Mouse (Mus musculus): ENCODE data around the gene Strada. TPM values are rescaled to one million over a fixed set of nuclear protein-coding genes. Genes with fewer than 3 reads are reported as not detected.

Gene Strada
- polyA plus RNA-seq, 1 experiment from 2014 or later, result 40.6 TPM

DNA sequence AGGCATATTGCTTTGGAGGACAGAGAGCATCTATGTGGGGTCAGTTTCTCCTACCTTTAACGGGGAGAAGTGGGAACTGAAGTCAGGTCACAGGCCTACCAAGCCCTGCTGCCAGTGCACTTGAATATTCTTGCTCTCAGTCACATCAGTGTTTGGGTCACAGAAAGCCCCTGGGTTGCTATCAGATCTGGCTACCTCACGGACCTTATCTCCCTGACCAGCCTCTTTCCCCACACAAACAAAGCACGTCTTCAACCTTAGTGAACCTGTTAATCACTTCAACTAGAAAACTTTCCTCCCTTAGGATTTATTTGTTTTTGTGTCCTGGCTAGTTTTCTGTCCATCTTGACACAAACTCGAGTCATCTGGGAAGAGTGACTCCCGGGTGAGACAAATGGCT, 25.6 kb downstream of the Strada start:
- DNase-seq (ENCODE audit: low spot score), result no peak
- no peaks in the 10 kb centered on the region for H3K9me3 ChIP-seq (ENCODE audit: control insufficient read depth, low read length)
- no peaks in the 10 kb centered on the region for H3K27me3 ChIP-seq (ENCODE audit: control insufficient read depth, insufficient read depth, low read length)
- 88% methylated on average over 5 of the region's 5 CpGs for WGBS
- ATAC-seq (ENCODE audit: insufficient read depth, low FRiP score, low TSS enrichment), result no peak
- H3K9ac ChIP-seq (ENCODE audit: low read length), result no peak overlapping the region
- H3K4me3 ChIP-seq (ENCODE audit: low read depth, low read length), result no peak overlapping the region
- no peak overlapping the region for H3K27ac ChIP-seq (ENCODE audit: low read depth, low read length)
- H3K4me1 ChIP-seq (ENCODE audit: control insufficient read depth, insufficient read depth, low read length), result no peaks in the 10 kb centered on the region
- H3K4me2 ChIP-seq (ENCODE audit: low read depth), result no peak overlapping the region
- 0 out of 2 replicates have a peak, but pooled peaks cover 2% of the 10 kb centered on the region for H3K36me3 ChIP-seq (ENCODE audit: control insufficient read depth, insufficient read depth, low read length)

DNA sequence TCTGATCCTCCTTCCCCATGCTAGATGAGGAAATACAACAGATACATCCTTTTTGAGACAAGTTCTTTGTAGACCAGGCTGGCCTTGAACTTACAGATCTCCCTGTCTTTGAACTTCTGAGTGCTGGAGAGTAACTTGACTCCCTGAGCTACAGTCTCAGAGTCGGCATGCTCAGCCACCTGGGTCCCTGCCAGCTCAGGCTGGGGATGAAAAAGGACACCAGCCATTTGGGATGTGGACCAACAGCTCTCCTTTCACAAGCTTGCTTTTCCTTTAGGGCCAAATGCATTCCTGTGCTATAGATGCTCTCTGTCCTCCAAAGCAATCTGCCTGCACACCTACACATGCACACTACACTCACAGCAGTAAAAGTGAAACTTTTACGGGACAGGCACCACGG, 26.9 kb downstream of the Strada start:
- 62% methylated on average over 3 of the region's 3 CpGs for WGBS
- ATAC-seq (ENCODE audit: insufficient read depth, low FRiP score, low TSS enrichment), result no peak
- DNase-seq (ENCODE audit: low spot score), result no peak
- Histone ChIP-seq H3K4me3 (ENCODE audit: low read depth, low read length) (no peak overlapping the region), H3K27ac (ENCODE audit: low read depth, low read length) (no peak overlapping the region), H3K9me3 (ENCODE audit: control insufficient read depth, low read length) (no peaks in the 10 kb centered on the region), H3K4me2 (ENCODE audit: low read depth) (no peak overlapping the region), H3K27me3 (ENCODE audit: control insufficient read depth, insufficient read depth, low read length) (no peaks in the 10 kb centered on the region), H3K9ac (ENCODE audit: low read length) (no peak overlapping the region), H3K36me3 (ENCODE audit: control insufficient read depth, insufficient read depth, low read length) (0 out of 2 replicates have a peak, but pooled peaks cover 2% of the 10 kb centered on the region), H3K4me1 (ENCODE audit: control insufficient read depth, insufficient read depth, low read length) (no peaks in the 10 kb centered on the region)

DNA sequence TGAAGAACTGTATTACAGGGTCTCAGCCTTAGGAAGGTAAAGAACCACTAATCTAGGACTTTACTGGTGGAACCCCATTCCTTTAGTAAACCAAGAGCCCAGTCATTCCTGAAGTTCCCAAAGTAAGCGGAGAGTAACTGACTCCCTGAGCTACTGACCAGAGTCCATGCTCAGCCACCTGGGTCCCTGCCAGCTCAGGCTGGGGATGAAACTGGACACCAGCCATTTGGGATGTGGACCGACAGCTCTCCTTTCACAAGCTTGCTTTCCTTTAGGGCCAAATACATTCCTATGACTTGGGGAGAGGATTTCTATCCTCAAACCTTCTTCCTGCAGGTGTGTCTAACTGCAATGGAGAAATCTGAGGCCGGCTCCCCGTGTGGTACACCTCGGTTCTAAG, 27.6 kb downstream of the Strada start:
- 0 out of 2 replicates have a peak, but pooled peaks cover 2% of the 10 kb centered on the region for H3K36me3 ChIP-seq (ENCODE audit: control insufficient read depth, insufficient read depth, low read length)
- ATAC-seq (ENCODE audit: insufficient read depth, low FRiP score, low TSS enrichment), result no peak
- no peak overlapping the region for H3K4me2 ChIP-seq (ENCODE audit: low read depth)
- no peak overlapping the region for H3K4me3 ChIP-seq (ENCODE audit: low read depth, low read length)
- no peak for DNase-seq (ENCODE audit: low spot score)
- no peak overlapping the region for H3K27ac ChIP-seq (ENCODE audit: low read depth, low read length)
- no peaks in the 10 kb centered on the region for H3K27me3 ChIP-seq (ENCODE audit: control insufficient read depth, insufficient read depth, low read length)
- H3K4me1 ChIP-seq (ENCODE audit: control insufficient read depth, insufficient read depth, low read length), result no peaks in the 10 kb centered on the region
- no peaks in the 10 kb centered on the region for H3K9me3 ChIP-seq (ENCODE audit: control insufficient read depth, low read length)
- WGBS, result 83% methylated on average over 5 of the region's 5 CpGs
- H3K9ac ChIP-seq (ENCODE audit: low read length), result no peak overlapping the region

DNA sequence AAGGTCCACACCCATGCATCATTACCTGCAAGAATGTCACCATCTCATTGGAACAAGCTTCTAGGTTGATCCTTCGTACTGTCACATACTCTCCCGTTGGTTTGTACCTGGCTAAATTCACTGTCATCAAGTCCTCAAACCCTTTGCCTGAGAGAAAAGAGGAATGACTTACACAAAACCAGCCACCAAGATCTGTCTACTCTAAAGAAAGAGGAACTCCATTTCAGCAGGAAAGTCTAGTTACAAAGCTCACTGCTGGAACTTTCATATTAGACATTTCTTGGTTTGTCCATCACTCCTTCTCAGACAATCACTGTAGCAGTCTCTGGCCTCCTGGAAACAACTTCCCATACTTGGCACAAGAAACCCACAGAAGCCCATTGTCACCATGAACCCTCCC, 28.7 kb downstream of the Strada start:
- no peak overlapping the region for H3K4me2 ChIP-seq (ENCODE audit: low read depth)
- H3K4me3 ChIP-seq (ENCODE audit: low read depth, low read length), result no peak overlapping the region
- H3K9me3 ChIP-seq (ENCODE audit: control insufficient read depth, low read length), result no peaks in the 10 kb centered on the region
- 0 out of 2 replicates have a peak, but pooled peaks cover 2% of the 10 kb centered on the region for H3K36me3 ChIP-seq (ENCODE audit: control insufficient read depth, insufficient read depth, low read length)
- ATAC-seq (ENCODE audit: insufficient read depth, low FRiP score, low TSS enrichment) (no peak), DNase-seq (ENCODE audit: low spot score) (no peak)
- no peak overlapping the region for H3K9ac ChIP-seq (ENCODE audit: low read length)
- H3K4me1 ChIP-seq (ENCODE audit: control insufficient read depth, insufficient read depth, low read length), result no peaks in the 10 kb centered on the region
- 98% methylated on average over 2 of the region's 2 CpGs for WGBS
- H3K27me3 ChIP-seq (ENCODE audit: control insufficient read depth, insufficient read depth, low read length), result no peaks in the 10 kb centered on the region
- H3K27ac ChIP-seq (ENCODE audit: low read depth, low read length), result no peak overlapping the region

DNA sequence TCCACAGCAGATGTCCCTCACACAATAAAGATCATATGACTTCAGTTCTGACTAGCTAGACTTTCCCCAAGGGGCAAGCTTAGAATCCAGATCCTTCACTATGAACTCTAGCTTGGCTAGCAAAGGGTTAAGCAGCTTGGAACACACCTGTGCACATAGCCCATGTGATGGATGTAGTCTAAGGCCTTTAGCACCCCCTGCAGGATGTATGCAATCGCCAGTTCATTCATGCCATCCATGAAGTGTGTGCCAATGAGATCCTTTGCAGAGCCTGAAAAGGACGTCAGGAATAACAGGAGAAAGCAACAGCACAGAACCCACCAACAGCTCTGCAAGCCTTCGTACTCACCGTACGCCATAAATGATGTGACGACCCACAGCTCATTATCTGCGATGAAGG, 31.2 kb downstream of the Strada start:
- Histone ChIP-seq H3K4me2 (ENCODE audit: low read depth) (no peak overlapping the region), H3K4me1 (ENCODE audit: control insufficient read depth, insufficient read depth, low read length) (no peaks in the 10 kb centered on the region), H3K36me3 (ENCODE audit: control insufficient read depth, insufficient read depth, low read length) (peaks cover 4% of the 10 kb centered on the region; the same call in 1 of the 2 replicates), H3K9ac (ENCODE audit: low read length) (no peak overlapping the region), H3K4me3 (ENCODE audit: low read depth, low read length) (no peak overlapping the region), H3K27me3 (ENCODE audit: control insufficient read depth, insufficient read depth, low read length) (no peaks in the 10 kb centered on the region), H3K9me3 (ENCODE audit: control insufficient read depth, low read length) (no peaks in the 10 kb centered on the region), H3K27ac (ENCODE audit: low read depth, low read length) (no peak overlapping the region)
- no peak for DNase-seq (ENCODE audit: low spot score)
- no peak for ATAC-seq (ENCODE audit: insufficient read depth, low FRiP score, low TSS enrichment)
- WGBS, result 84% methylated on average over 7 of the region's 7 CpGs

DNA sequence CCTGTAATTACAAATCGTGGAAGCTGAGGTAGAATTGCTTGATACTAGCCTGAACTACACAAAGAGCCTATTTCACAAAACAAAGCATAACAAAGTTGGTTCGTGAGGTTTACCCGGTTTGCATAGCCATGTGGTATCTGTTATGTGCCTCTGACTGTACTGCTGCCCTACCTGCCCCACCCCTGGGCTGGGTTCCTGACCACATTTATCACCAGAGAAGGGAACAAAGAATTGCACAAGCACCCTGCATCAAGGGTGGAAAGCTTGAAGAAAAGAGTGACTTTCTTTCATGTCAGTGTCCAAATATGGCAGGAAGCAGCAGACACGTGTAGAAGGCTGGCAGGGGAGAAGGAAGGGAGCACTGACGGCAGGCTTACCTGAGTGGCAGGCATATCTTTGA, 34.5 kb downstream of the Strada start:
- Histone ChIP-seq H3K9me3 (ENCODE audit: control insufficient read depth, low read length) (no peaks in the 10 kb centered on the region), H3K4me1 (ENCODE audit: control insufficient read depth, insufficient read depth, low read length) (no peaks in the 10 kb centered on the region), H3K36me3 (ENCODE audit: control insufficient read depth, insufficient read depth, low read length) (peaks cover 4% of the 10 kb centered on the region; the same call in 1 of the 2 replicates), H3K27ac (ENCODE audit: low read depth, low read length) (no peak overlapping the region), H3K4me3 (ENCODE audit: low read depth, low read length) (no peak overlapping the region), H3K9ac (ENCODE audit: low read length) (no peak overlapping the region), H3K4me2 (ENCODE audit: low read depth) (no peak overlapping the region), H3K27me3 (ENCODE audit: control insufficient read depth, insufficient read depth, low read length) (no peaks in the 10 kb centered on the region)
- ATAC-seq (ENCODE audit: insufficient read depth, low FRiP score, low TSS enrichment) (no peak), DNase-seq (ENCODE audit: low spot score) (no peak)
- WGBS, result 90% methylated on average over 5 of the region's 5 CpGs

DNA sequence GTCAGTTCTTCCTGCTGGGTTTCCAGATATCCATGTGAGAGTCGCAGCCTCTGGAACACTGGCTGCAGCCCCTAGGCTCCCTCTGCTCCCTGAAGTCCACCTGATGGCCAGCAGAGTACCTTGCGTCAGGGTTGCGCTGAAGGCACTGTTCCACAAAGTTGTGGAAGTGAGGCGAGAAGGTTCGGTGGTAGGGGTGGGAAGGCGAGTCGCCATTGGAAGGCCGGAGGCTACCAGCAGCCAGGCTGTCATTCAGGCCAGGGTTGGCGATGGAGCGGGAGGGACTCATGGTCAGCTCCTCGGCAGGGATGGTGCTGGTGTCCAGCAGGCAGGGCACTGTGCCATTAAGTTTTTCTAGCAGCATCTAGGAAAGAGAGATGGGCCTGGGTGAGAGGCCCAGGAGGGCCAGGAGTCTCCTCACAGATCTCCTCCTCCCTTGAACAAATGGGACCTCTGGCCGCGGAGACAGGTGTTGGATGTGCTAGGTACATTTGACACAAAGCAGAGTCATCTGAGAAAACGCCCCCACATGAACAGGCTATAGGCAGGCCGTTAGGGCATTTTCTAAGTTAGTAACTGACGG, 37.3 kb downstream of the Strada start:
- peaks cover 9% of the 10 kb centered on the region for H3K4me1 ChIP-seq (ENCODE audit: control insufficient read depth, insufficient read depth, low read length)
- H3K4me2 ChIP-seq (ENCODE audit: low read depth), result no peak overlapping the region
- no peak overlapping the region for H3K4me3 ChIP-seq (ENCODE audit: low read depth, low read length)

DNA sequence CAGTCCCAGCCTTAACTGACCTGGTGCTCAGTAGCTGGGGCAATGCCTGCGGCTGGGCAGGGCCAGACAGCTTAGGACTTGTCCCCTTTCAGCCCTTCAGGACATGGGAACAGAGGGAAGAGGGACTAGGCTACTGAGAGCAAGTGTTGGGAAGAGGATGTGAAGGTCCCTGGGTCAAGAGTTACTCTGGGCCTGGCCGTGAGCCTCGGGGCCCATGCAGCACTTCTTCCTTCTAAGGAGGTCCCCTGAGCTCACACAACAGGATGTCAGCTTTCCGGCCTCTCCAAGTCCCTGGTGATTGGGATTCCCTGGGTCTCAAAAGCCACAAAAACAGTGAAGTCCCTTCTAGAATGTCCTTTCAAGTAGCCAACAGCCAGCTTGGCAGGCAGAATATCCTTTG, 38.4 kb downstream of the Strada start:
- ATAC-seq (ENCODE audit: insufficient read depth, low FRiP score, low TSS enrichment) (no peak), DNase-seq (ENCODE audit: low spot score) (no peak)
- peaks cover 16% of the 10 kb centered on the region for H3K4me1 ChIP-seq (ENCODE audit: control insufficient read depth, insufficient read depth, low read length)
- no peak overlapping the region for H3K9ac ChIP-seq (ENCODE audit: low read length)
- no peaks in the 10 kb centered on the region for H3K9me3 ChIP-seq (ENCODE audit: control insufficient read depth, low read length)
- H3K27ac ChIP-seq (ENCODE audit: low read depth, low read length), result no peak overlapping the region
- H3K4me2 ChIP-seq (ENCODE audit: low read depth), result no peak overlapping the region
- peaks cover 4% of the 10 kb centered on the region; the same call in 1 of the 2 replicates for H3K36me3 ChIP-seq (ENCODE audit: control insufficient read depth, insufficient read depth, low read length)
- 87% methylated on average over 4 of the region's 4 CpGs for WGBS
- no peaks in the 10 kb centered on the region for H3K27me3 ChIP-seq (ENCODE audit: control insufficient read depth, insufficient read depth, low read length)
- H3K4me3 ChIP-seq (ENCODE audit: low read depth, low read length), result no peak overlapping the region

More for the DNA sequence above, 37.3 kb downstream of the Strada start:
- WGBS, result 90% methylated on average over 16 of the region's 16 CpGs
- Histone ChIP-seq H3K9ac (ENCODE audit: low read length) (no peak overlapping the region), H3K9me3 (ENCODE audit: control insufficient read depth, low read length) (no peaks in the 10 kb centered on the region), H3K36me3 (ENCODE audit: control insufficient read depth, insufficient read depth, low read length) (peaks cover 4% of the 10 kb centered on the region; the same call in 1 of the 2 replicates), H3K27me3 (ENCODE audit: control insufficient read depth, insufficient read depth, low read length) (no peaks in the 10 kb centered on the region), H3K27ac (ENCODE audit: low read depth, low read length) (no peak overlapping the region)
- DNase-seq (ENCODE audit: low spot score), result no peak
- ATAC-seq (ENCODE audit: insufficient read depth, low FRiP score, low TSS enrichment), result no peak

DNA sequence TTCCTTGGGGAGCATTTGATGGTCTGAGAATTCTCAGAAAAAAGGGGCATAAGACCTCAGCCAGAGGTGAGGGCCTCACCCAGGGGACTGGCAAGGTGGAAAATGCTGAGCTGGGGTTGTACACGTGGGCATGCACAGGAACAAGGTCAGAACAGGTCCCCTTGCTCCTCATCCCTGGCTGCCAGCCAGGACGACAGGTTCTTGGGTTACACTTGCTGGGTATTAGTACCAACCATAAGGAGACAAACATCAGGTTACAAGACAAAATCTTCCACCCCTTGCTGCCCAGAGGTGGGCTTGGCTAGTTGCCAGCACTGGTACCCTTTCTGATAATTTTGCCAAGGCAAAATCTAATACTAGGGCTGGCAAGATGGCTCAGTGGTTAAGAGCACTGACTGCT, 39.7 kb downstream of the Strada start:
- no peak overlapping the region for H3K9ac ChIP-seq (ENCODE audit: low read length)
- WGBS, result 76% methylated on average over 2 of the region's 2 CpGs
- no peak overlapping the region for H3K4me2 ChIP-seq (ENCODE audit: low read depth)
- ATAC-seq (ENCODE audit: insufficient read depth, low FRiP score, low TSS enrichment) (no peak), DNase-seq (ENCODE audit: low spot score) (no peak)
- no peak overlapping the region for H3K4me3 ChIP-seq (ENCODE audit: low read depth, low read length)
- H3K9me3 ChIP-seq (ENCODE audit: control insufficient read depth, low read length), result no peaks in the 10 kb centered on the region
- peaks cover 6% of the 10 kb centered on the region for H3K36me3 ChIP-seq (ENCODE audit: control insufficient read depth, insufficient read depth, low read length)
- H3K4me1 ChIP-seq (ENCODE audit: control insufficient read depth, insufficient read depth, low read length), result peaks cover 17% of the 10 kb centered on the region
- no peaks in the 10 kb centered on the region for H3K27me3 ChIP-seq (ENCODE audit: control insufficient read depth, insufficient read depth, low read length)
- H3K27ac ChIP-seq (ENCODE audit: low read depth, low read length), result no peak overlapping the region

Data from neural tube, embryonic 11.5 days (tissue).